Mouse (Mus musculus) adrenal gland, postnatal 10 days (tissue): ENCODE measurements around the gene Spata25. TPM values are rescaled to one million over a fixed set of nuclear protein-coding genes. Genes with fewer than 3 reads are reported as not detected.

Source experiments
- DNase-seq: peaks from one replicate; pipeline ENCODE4 v3.0.0; 2021; ENCODE audit warnings: mixed read lengths
- total RNA-seq, 2 experiments: library from RNA; stranded (reverse); gene quantifications; 2 replicates each; pipeline ENCODE4 v1.2.3; 2021

The Spata25 gene
- total RNA-seq, 2 experiments from 2014 or later, result not detected

GRCm38 (mm10) chr2:164781876-164782275, 46.5 kb downstream of the Spata25 start:
- no peak for DNase-seq

- no peak for DNase-seq
Observed at GRCm38 (mm10) chr2:164779481-164780086, 48.8 kb downstream of the Spata25 start, which contains the start of gene Tnnc2. TSS of gene Tnnc2 (minus strand) at chr2:164779967.

- no peak for DNase-seq
Observed at GRCm38 (mm10) chr2:164778809-164779208, 49.5 kb downstream of the Spata25 start.

GRCm38 (mm10) chr2:164778015-164778287, 50.4 kb downstream of the Spata25 start:
- no peak for DNase-seq

- no peak for DNase-seq
Observed at GRCm38 (mm10) chr2:164777246-164778014, 50.9 kb downstream of the Spata25 start.

- DNase-seq, result no peak
Observed at GRCm38 (mm10) chr2:164776801-164777200, 51.5 kb downstream of the Spata25 start.

Other genes starting within 250 kb of the Spata25 start
- gene Wfdc6a, start 243.1 kb downstream of the Spata25 start, total RNA-seq, result 1 to 10 TPM in 1 of 2 experiments, under 1 TPM in 1; 0.51 to 1.0 TPM
- gene Eppin, start 234.9 kb downstream of the Spata25 start, total RNA-seq, result not detected
- not detected for gene Wfdc6b, start 215.0 kb downstream of the Spata25 start, total RNA-seq
- gene Wfdc8, start 214.9 kb downstream of the Spata25 start, total RNA-seq, result under 1 TPM in 1 of 2 experiments, not detected in 1; 0.09 TPM
- gene Wfdc16, start 189.7 kb downstream of the Spata25 start, total RNA-seq, result not detected
- not detected for gene Wfdc10, start 172.5 kb downstream of the Spata25 start, total RNA-seq
- not detected for gene Wfdc9, start 172.0 kb downstream of the Spata25 start, total RNA-seq
- gene Wfdc11, start 154.4 kb downstream of the Spata25 start, total RNA-seq, result not detected
- not detected for gene Wfdc13, start 143.4 kb downstream of the Spata25 start, total RNA-seq
- not detected for gene Spint4, start 130.0 kb downstream of the Spata25 start, total RNA-seq
- not detected for gene Spint5, start 113.2 kb downstream of the Spata25 start, total RNA-seq
- under 1 TPM; 0.54 to 0.70 TPM for gene Wfdc3, start 82.6 kb downstream of the Spata25 start, total RNA-seq
- gene Dnttip1, start 82.6 kb downstream of the Spata25 start, total RNA-seq, result 10 to 100 TPM; 39.1 to 42.1 TPM
- gene Ube2c, start 58.6 kb downstream of the Spata25 start, total RNA-seq, result 10 to 100 TPM; 28.1 to 33.7 TPM
- 100 to 1,000 TPM; 221 to 908 TPM for gene Tnnc2, start 48.6 kb downstream of the Spata25 start, total RNA-seq
- 10 to 100 TPM; 36.9 to 39.0 TPM for gene Snx21, start 42.7 kb downstream of the Spata25 start, total RNA-seq
- 10 to 100 TPM; 28.6 to 33.9 TPM for gene Acot8, start 23.7 kb downstream of the Spata25 start, total RNA-seq
- gene Zswim3, start 23.4 kb downstream of the Spata25 start, total RNA-seq, result 1 to 10 TPM; 4.0 to 4.1 TPM
- gene Zswim1, start 5.9 kb downstream of the Spata25 start, total RNA-seq, result 1 to 10 TPM; 6.9 to 8.5 TPM
- 100 to 1,000 TPM; 100 to 103 TPM for gene Ctsa, start 4.3 kb upstream of the Spata25 start, total RNA-seq
- 1 to 10 TPM; 3.4 to 8.0 TPM for gene Neurl2, start 4.9 kb upstream of the Spata25 start, total RNA-seq
- gene Pltp, start 29.2 kb upstream of the Spata25 start, total RNA-seq, result 10 to 100 TPM; 31.5 to 36.6 TPM
- gene Pcif1, start 50.8 kb upstream of the Spata25 start, total RNA-seq, result 10 to 100 TPM; 47.1 to 55.0 TPM
- gene Zfp335, start 83.2 kb upstream of the Spata25 start, total RNA-seq, result 10 to 100 TPM; 13.4 to 16.2 TPM
- 10 to 100 TPM in 1 of 2 experiments, 1 to 10 TPM in 1; 2.6 to 24.5 TPM for gene Mmp9, start 112.2 kb upstream of the Spata25 start, total RNA-seq
- 1 to 10 TPM; 4.5 to 7.7 TPM for gene Slc12a5, start 132.3 kb upstream of the Spata25 start, total RNA-seq
- gene Ncoa5, start 206.3 kb upstream of the Spata25 start, total RNA-seq, result 10 to 100 TPM; 29.3 to 35.9 TPM
- gene Cd40, start 227.1 kb upstream of the Spata25 start, total RNA-seq, result 1 to 10 TPM; 2.9 to 3.3 TPM